Mouse (Mus musculus): Measurements from ENCODE around the gene Fam13a. TPM values are rescaled to one million over a fixed set of nuclear protein-coding genes. Genes with fewer than 3 reads are reported as not detected.

The Fam13a gene
- polyA plus RNA-seq, 1 experiment: 7.3 TPM

- H3K27ac ChIP-seq (ENCODE audit: insufficient read depth, low read length): no peak overlapping the region
- TF ChIP-seq CTCF (IDR thresholded peaks at IDR 0.05; ENCODE audit: extremely low read depth, insufficient read depth, low read length): no peak
- no peak for TF ChIP-seq POLR2A (IDR thresholded peaks at IDR 0.05; ENCODE audit: extremely low read depth, insufficient read depth, low read length)
Measured at GRCm38 (mm10) chr6:58929911-58930431, 94.4 kb downstream of the Fam13a start.

GRCm38 (mm10) chr6:58927881-58928280 lies 96.5 kb downstream of the Fam13a start:
- H3K27ac ChIP-seq (ENCODE audit: insufficient read depth, low read length): no peak overlapping the region
- TF ChIP-seq POLR2A (IDR thresholded peaks at IDR 0.05; ENCODE audit: extremely low read depth, insufficient read depth, low read length) (no peak), CTCF (IDR thresholded peaks at IDR 0.05; ENCODE audit: extremely low read depth, insufficient read depth, low read length) (no peak)
- H3K4me3 ChIP-seq (ENCODE audit: insufficient read depth, low read length): no peak overlapping the region
- H3K4me1 ChIP-seq (ENCODE audit: control insufficient read depth, insufficient read depth, low read length): peaks cover 13% of the 10 kb centered on the region

More at GRCm38 (mm10) chr6:58929911-58930431, 94.4 kb downstream of the Fam13a start:
- H3K4me1 ChIP-seq (ENCODE audit: control insufficient read depth, insufficient read depth, low read length): peaks cover 16% of the 10 kb centered on the region
- no peak overlapping the region for H3K4me3 ChIP-seq (ENCODE audit: insufficient read depth, low read length)

GRCm38 (mm10) chr6:58922511-58922910 lies 101.8 kb downstream of the Fam13a start:
- no peak for TF ChIP-seq POLR2A (IDR thresholded peaks at IDR 0.05; ENCODE audit: extremely low read depth, insufficient read depth, low read length)
- no peak for TF ChIP-seq CTCF (IDR thresholded peaks at IDR 0.05; ENCODE audit: extremely low read depth, insufficient read depth, low read length)
- no peak overlapping the region for H3K4me3 ChIP-seq (ENCODE audit: insufficient read depth, low read length)
- H3K4me1 ChIP-seq (ENCODE audit: control insufficient read depth, insufficient read depth, low read length): peaks cover 3% of the 10 kb centered on the region; the same call in 1 of the 2 replicates
- H3K27ac ChIP-seq (ENCODE audit: insufficient read depth, low read length): no peak overlapping the region

GRCm38 (mm10) chr6:58921623-58922022 lies 102.7 kb downstream of the Fam13a start:
- no peak overlapping the region for H3K27ac ChIP-seq (ENCODE audit: insufficient read depth, low read length)
- TF ChIP-seq CTCF (IDR thresholded peaks at IDR 0.05; ENCODE audit: extremely low read depth, insufficient read depth, low read length) (0 out of 2 replicates have a peak, but pooled peaks have one; percentile 6), POLR2A (IDR thresholded peaks at IDR 0.05; ENCODE audit: extremely low read depth, insufficient read depth, low read length) (no peak)
- H3K4me1 ChIP-seq (ENCODE audit: control insufficient read depth, insufficient read depth, low read length): peaks cover 1% of the 10 kb centered on the region; the same call in 1 of the 2 replicates
- no peak overlapping the region for H3K4me3 ChIP-seq (ENCODE audit: insufficient read depth, low read length)

- TF ChIP-seq POLR2A (IDR thresholded peaks at IDR 0.05; ENCODE audit: extremely low read depth, insufficient read depth, low read length) (no peak), CTCF (IDR thresholded peaks at IDR 0.05; ENCODE audit: extremely low read depth, insufficient read depth, low read length) (no peak)
- Histone ChIP-seq H3K4me1 (ENCODE audit: control insufficient read depth, insufficient read depth, low read length) (peaks cover 1% of the 10 kb centered on the region; the same call in 1 of the 2 replicates), H3K27ac (ENCODE audit: insufficient read depth, low read length) (no peak overlapping the region), H3K4me3 (ENCODE audit: insufficient read depth, low read length) (no peak overlapping the region)
Measured at GRCm38 (mm10) chr6:58920735-58921134, 103.6 kb downstream of the Fam13a start.

- Histone ChIP-seq H3K4me1 (ENCODE audit: control insufficient read depth, insufficient read depth, low read length) (peaks cover 3% of the 10 kb centered on the region; the same call in 1 of the 2 replicates), H3K4me3 (ENCODE audit: insufficient read depth, low read length) (no peak overlapping the region), H3K27ac (ENCODE audit: insufficient read depth, low read length) (no peak overlapping the region)
- TF ChIP-seq POLR2A (IDR thresholded peaks at IDR 0.05; ENCODE audit: extremely low read depth, insufficient read depth, low read length): no peak
- TF ChIP-seq CTCF (IDR thresholded peaks at IDR 0.05; ENCODE audit: extremely low read depth, insufficient read depth, low read length): no peak
Measured at GRCm38 (mm10) chr6:58916498-58916897, 107.9 kb downstream of the Fam13a start.

- Histone ChIP-seq H3K4me1 (ENCODE audit: control insufficient read depth, insufficient read depth, low read length) (0 out of 2 replicates have a peak, but pooled peaks cover 1% of the 10 kb centered on the region), H3K4me3 (ENCODE audit: insufficient read depth, low read length) (no peak overlapping the region), H3K27ac (ENCODE audit: insufficient read depth, low read length) (no peak overlapping the region)
- TF ChIP-seq CTCF (IDR thresholded peaks at IDR 0.05; ENCODE audit: extremely low read depth, insufficient read depth, low read length) (no peak), POLR2A (IDR thresholded peaks at IDR 0.05; ENCODE audit: extremely low read depth, insufficient read depth, low read length) (no peak)
Measured at GRCm38 (mm10) chr6:58913971-58914370, 110.4 kb downstream of the Fam13a start.

- Histone ChIP-seq H3K4me3 (ENCODE audit: insufficient read depth, low read length) (no peak overlapping the region), H3K27ac (ENCODE audit: insufficient read depth, low read length) (no peak overlapping the region), H3K4me1 (ENCODE audit: control insufficient read depth, insufficient read depth, low read length) (0 out of 2 replicates have a peak, but pooled peaks cover 1% of the 10 kb centered on the region)
- TF ChIP-seq POLR2A (IDR thresholded peaks at IDR 0.05; ENCODE audit: extremely low read depth, insufficient read depth, low read length) (no peak), CTCF (IDR thresholded peaks at IDR 0.05; ENCODE audit: extremely low read depth, insufficient read depth, low read length) (no peak)
Measured at GRCm38 (mm10) chr6:58913551-58913950, 110.8 kb downstream of the Fam13a start.

GRCm38 (mm10) chr6:58912842-58913241 lies 111.5 kb downstream of the Fam13a start:
- Histone ChIP-seq H3K4me1 (ENCODE audit: control insufficient read depth, insufficient read depth, low read length) (0 out of 2 replicates have a peak, but pooled peaks cover 1% of the 10 kb centered on the region), H3K27ac (ENCODE audit: insufficient read depth, low read length) (no peak overlapping the region), H3K4me3 (ENCODE audit: insufficient read depth, low read length) (no peak overlapping the region)
- TF ChIP-seq CTCF (IDR thresholded peaks at IDR 0.05; ENCODE audit: extremely low read depth, insufficient read depth, low read length) (no peak), POLR2A (IDR thresholded peaks at IDR 0.05; ENCODE audit: extremely low read depth, insufficient read depth, low read length) (no peak)

- TF ChIP-seq CTCF (IDR thresholded peaks at IDR 0.05; ENCODE audit: extremely low read depth, insufficient read depth, low read length): no peak
- TF ChIP-seq POLR2A (IDR thresholded peaks at IDR 0.05; ENCODE audit: extremely low read depth, insufficient read depth, low read length): no peak
- H3K4me3 ChIP-seq (ENCODE audit: insufficient read depth, low read length): peak overlapping the region; percentile 77; the same call in 1 of the 2 replicates
- H3K4me1 ChIP-seq (ENCODE audit: control insufficient read depth, insufficient read depth, low read length): peaks cover 2% of the 10 kb centered on the region
- peak overlapping the region; percentile 88 for H3K27ac ChIP-seq (ENCODE audit: insufficient read depth, low read length)
Measured at GRCm38 (mm10) chr6:58907791-58908190, 116.6 kb downstream of the Fam13a start.
